Mouse (Mus musculus): ENCODE results near the gene Olfr328.

- TF ChIP-seq CTCF (conservative IDR thresholded peaks at IDR 0.05; ENCODE audit: low read length): no peak
- TF ChIP-seq POU5F1 (IDR thresholded peaks at IDR 0.05; ENCODE audit: borderline replicate concordance, low read length): no peak
Observed at GRCm38 (mm10) chr11:58555536-58555935, at the start of gene Olfr328.

Measured in E14TG2a.4 (cell line).